Mouse (Mus musculus) lung, adult 2 months (tissue): Measurements from ENCODE around the gene Lrfn5. TPM values are rescaled to one million over a fixed set of nuclear protein-coding genes. Genes with fewer than 3 reads are reported as not detected.

Experiments
- DNase-seq: peaks from one replicate; pipeline ENCODE4 v3.0.0; 2022
- H3K4me1 ChIP-seq: fragments of 200-500 bp; 2 replicates; pipeline ENCODE4 v1.6.1; 2011; ENCODE audit warnings: low read length; ENCODE audit not compliant: control insufficient read depth, insufficient read depth
- H3K4me3 ChIP-seq: fragments of 200-500 bp; replicated peaks from 2 replicates; pipeline ENCODE3; 2011; ENCODE audit warnings: low read depth, mild to moderate bottlenecking, control low read depth, low read length; ENCODE audit errors: extremely low read depth
- CTCF ChIP-seq: fragments of 200-500 bp; IDR thresholded peaks from 2 replicates; pipeline ENCODE4 v1.5.1; 2011; ENCODE audit warnings: mild to moderate bottlenecking, low read length, control low read depth; ENCODE audit not compliant: insufficient read depth
- POLR2A ChIP-seq: fragments of 200-500 bp; IDR thresholded peaks from 2 replicates; pipeline ENCODE4 v1.6.1; 2011; ENCODE audit warnings: low read depth, mild to moderate bottlenecking, control low read depth, low read length, borderline replicate concordance; ENCODE audit errors: extremely low read depth
- WGBS: fragments of 180-500 bp; shearing (Covaris S2); methylation state at CpG from one replicate; pipeline ENCODE4 v1.1.7; 2018; 5-methylcytosine and 5-hydroxymethylcytosine counted together
- polyA plus RNA-seq: library from polyadenylated mRNA; depleted of rRNA; stranded (reverse); fragments of >200 nt; gene quantifications from 2 replicates; pipeline ENCODE4 v1.2.3, GENCODE M21; 2012

The Lrfn5 gene
- polyA plus RNA-seq, 1 experiment = not detected

- TF ChIP-seq POLR2A (no peak), CTCF (no peak)
- DNase-seq = no peak
Measured at GRCm38 (mm10) chr12:61624532-61624931, 101.6 kb downstream of the Lrfn5 start.

GRCm38 (mm10) chr12:61654380-61654779 is 131.4 kb downstream of the Lrfn5 start:
- Histone ChIP-seq H3K4me1 (no peaks in the 10 kb centered on the region), H3K4me3 (no peak overlapping the region)
- no peak for TF ChIP-seq POLR2A
- no peak for TF ChIP-seq CTCF
- no peak for DNase-seq
- WGBS = 77% methylated on average over 5 of the region's 5 CpGs

More at GRCm38 (mm10) chr12:61624532-61624931, 101.6 kb downstream of the Lrfn5 start:
- H3K4me3 ChIP-seq = no peak overlapping the region
- no peaks in the 10 kb centered on the region for H3K4me1 ChIP-seq

- Histone ChIP-seq H3K4me3 (no peak overlapping the region), H3K4me1 (no peaks in the 10 kb centered on the region)
- DNase-seq = no peak
- TF ChIP-seq CTCF (no peak), POLR2A (no peak)
Measured at GRCm38 (mm10) chr12:61723158-61723557, 200.2 kb downstream of the Lrfn5 start.

- no peak overlapping the region for H3K4me3 ChIP-seq
- 75% methylated on average over 4 of the region's 4 CpGs for WGBS
- TF ChIP-seq CTCF (no peak), POLR2A (no peak)
- H3K4me1 ChIP-seq = no peaks in the 10 kb centered on the region
- DNase-seq = no peak
Measured at GRCm38 (mm10) chr12:61807073-61807605, 284.2 kb downstream of the Lrfn5 start.

GRCm38 (mm10) chr12:61823601-61824000 is 300.7 kb downstream of the Lrfn5 start:
- no peak for TF ChIP-seq CTCF
- TF ChIP-seq POLR2A = no peak
- Histone ChIP-seq H3K4me3 (no peak overlapping the region), H3K4me1 (no peaks in the 10 kb centered on the region)
- WGBS = 88% methylated on average over 5 of the region's 5 CpGs
- DNase-seq = no peak

GRCm38 (mm10) chr12:61826311-61826710 is 303.4 kb downstream of the Lrfn5 start:
- no peak for TF ChIP-seq POLR2A
- no peak for TF ChIP-seq CTCF
- no peak for DNase-seq
- 9% methylated on average over 1 of the region's 1 CpGs for whole genome bisulfite sequencing
- Histone ChIP-seq H3K4me1 (no peaks in the 10 kb centered on the region), H3K4me3 (no peak overlapping the region)

- TF ChIP-seq POLR2A (no peak), CTCF (no peak)
- no peaks in the 10 kb centered on the region for H3K4me1 ChIP-seq
- WGBS = 85% methylated on average over 9 of the region's 9 CpGs
- no peak overlapping the region for H3K4me3 ChIP-seq
- no peak for DNase-seq
Measured at GRCm38 (mm10) chr12:61842599-61843291, 319.8 kb downstream of the Lrfn5 start.

- no peak for DNase-seq
- H3K4me3 ChIP-seq = no peak overlapping the region
- TF ChIP-seq POLR2A (no peak), CTCF (no peak)
- H3K4me1 ChIP-seq = no peaks in the 10 kb centered on the region
- WGBS = 52% methylated on average over 1 of the region's 1 CpGs
Measured at GRCm38 (mm10) chr12:61854183-61854582, 331.2 kb downstream of the Lrfn5 start.
